Mouse (Mus musculus) thymus, postnatal 4 days (tissue): ENCODE data around the gene Hdgf.

Experiments
- DNase-seq: peaks from one replicate; pipeline ENCODE4 v3.0.0; 2021

Hdgf gene

DNA sequence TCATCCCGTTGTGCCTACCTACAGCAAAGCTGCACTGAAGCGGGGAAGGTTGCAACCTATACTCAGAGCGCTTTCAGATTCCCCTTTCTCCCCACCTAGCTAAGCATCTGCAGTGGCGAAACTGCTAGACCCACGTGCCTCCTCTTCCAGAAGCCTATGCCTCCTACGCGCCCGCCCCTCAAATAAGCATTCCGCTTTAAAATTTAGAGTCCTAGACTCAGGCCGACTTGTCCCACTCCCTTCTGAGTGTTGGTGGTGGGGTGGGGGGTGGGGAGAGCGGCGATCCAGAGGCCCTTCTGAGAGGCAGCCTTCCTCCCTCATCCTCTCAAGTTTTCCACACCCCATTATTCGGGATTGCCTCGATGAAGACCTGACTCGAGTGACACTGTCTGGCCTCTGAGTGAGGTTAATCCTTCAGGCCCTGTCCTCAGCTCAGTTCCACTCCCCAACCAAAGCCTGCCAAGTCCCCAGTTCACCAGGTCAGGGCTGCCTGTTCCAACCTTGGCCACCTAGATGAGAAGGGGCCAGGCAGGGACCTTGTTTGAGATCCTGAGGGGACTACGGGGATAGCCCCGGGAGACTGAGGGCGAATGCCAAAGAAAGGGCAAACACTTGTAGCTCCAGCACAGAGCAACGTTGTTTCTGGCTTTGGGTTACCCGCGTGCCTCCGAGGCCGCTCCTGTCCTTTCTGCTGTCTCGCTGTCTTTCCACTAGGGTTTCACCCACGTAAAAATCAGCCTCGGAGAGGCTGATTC is 41.1 kb downstream of the Hdgf start:
- DNase-seq, result no peak

DNA sequence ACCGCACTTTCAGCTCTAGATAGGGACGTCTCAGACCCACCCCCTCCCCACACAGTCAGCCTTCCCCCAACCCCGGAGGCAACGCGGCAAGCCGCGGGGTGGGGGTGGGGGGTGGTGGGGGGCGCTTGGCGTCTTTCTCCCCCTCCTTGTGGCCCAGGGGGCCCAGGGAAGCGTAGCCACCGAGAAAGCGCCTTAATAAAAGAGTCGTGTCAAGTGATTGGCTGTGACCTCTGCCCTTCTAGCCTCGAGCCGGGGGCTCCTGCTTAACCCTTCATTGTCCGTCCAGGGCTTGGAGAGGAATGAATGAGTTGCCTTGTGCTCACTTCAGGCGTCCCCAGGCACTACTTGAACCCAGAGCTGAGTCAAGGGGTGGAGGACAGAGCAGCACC is 41.7 kb downstream of the Hdgf start:
- DNase-seq, result no peak

DNA sequence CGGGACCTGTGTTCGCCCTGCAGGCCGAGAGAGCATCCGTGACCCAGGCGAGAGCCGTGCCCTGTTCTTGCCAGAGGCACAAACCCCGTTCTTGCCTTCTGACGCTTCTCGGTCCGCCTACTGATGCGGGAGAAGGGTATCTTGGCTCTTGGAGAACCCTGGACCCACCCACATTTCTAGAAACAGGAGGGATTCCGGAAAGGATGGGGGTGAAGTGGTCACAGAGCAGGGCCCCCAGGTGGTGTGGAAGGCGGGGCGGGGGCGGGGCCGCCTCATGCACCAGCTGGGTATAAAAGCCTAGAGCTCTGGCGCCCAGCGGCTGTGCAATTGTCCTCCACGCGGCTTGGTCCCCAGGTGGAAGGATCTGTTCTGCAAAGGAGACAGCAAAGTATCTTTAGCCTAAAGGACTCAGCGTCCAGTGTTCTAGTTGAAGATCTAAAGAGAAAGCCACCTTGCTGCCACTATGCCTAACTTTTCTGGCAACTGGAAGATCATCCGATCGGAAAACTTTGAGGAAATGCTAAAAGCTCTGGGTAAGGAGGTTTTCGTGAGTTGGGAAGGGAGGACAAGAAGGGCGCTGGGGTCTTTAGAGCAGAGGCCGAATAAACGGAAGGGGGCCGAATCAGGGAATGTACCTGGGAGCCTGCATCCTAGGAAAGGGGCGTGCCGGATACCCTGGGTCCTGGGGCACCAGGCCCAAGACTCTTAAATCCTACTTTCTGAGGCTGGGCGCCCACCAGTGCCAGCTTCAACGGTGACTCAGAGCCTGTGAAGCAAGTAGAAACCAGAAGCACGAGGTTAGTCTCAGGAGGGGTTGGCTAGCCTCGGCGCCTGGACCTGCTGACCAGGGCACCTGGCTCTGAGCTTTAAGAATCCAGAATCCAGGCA is 42.5 kb downstream of the Hdgf start, which contains the start of gene Crabp2:
TSS of gene Crabp2 (plus strand) at position 289 of the 888 bp plus-strand sequence.
- DNase-seq, result peak; percentile 35

DNA sequence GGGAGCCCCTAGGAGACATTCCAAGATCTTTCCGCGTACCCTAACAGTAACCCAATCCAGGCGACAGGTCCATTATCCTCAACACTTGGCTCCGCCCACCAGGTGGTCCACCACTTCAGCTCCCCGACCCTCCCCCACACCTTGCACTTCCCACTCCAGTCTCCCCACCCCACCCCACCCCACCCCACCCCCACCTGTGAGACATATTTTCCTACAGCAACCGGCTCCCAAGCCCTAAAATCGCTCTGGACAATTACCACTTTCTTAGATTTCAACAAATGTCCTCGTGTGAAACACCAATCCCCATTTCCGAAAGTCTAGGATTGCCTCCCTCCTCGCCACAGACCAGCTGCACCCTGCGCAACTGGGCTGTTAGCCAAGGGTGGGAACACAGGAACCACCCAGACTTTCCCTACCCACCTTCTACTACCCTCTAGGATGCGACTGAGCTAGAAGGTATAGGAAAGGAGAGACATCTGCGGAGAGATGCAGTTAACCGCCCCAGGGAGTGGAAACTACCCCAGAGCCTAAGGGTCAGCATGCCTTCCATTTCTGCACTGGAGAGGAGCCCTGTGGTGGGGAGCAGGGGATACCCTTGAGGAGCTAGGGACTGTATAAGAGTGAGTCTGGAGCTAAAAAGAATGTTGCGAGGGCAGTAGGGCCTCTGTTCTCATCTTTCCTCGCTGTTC is 43.3 kb downstream of the Hdgf start:
- no peak for DNase-seq

DNA sequence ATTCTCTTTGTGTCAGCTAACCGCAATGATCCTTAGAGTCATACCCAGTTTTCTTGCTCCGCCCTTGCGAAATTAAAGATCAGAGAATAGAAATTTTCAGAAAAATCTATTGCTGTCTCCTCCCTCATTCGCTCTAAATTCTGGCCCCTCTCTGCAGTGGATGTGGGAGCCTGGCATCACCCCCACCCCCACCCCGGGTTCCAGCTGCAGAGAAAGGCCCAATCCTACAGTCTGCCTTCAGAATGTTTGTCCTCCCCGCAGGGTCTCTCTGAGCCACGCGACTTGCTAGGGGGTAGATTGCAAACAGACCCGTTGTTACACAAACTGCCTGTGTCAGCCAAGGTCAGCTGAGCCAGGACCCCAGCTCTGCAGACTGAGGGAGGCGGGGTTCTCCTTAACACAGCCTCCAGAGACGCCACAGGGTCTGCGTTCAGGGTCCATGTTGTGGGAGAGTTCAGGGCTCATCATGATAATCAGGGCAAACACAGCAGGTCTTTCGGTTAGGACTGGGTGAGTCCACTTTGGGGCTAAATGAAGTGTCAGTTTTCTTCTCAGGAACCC is 43.9 kb downstream of the Hdgf start:
- no peak for DNase-seq

DNA sequence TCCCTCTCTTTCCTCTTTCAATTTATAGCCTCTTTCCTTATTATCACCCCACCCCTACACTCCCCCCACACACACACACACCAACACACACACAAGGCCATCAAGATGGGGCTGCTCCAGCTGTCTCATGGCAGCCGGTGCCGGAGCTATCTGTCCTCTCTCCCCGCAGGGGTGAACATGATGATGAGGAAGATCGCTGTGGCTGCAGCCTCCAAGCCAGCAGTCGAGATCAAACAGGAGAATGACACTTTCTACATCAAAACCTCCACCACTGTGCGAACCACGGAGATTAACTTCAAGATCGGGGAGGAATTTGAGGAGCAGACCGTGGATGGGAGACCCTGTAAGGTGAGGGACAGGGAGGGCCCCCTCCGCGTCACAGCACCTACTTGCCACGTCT is 45.8 kb downstream of the Hdgf start:
- no peak for DNase-seq

DNA sequence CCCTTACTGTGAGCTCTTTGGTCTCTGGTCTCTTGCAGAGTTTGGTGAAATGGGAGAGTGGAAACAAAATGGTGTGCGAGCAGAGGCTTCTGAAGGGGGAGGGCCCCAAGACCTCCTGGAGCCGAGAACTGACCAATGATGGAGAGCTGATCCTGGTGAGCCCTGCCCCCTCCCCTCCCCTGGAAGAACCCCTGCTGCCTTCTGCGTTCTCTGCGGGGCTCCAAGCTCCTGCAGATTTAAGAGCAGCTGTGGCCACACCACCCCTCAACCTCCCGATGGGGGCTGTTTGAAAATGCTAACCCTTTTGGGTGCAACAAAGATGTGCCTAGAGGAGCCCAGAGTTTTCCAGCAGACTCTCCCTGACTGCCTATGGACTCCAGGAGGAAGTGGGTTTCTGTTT is 46.3 kb downstream of the Hdgf start:
- no peak for DNase-seq

DNA sequence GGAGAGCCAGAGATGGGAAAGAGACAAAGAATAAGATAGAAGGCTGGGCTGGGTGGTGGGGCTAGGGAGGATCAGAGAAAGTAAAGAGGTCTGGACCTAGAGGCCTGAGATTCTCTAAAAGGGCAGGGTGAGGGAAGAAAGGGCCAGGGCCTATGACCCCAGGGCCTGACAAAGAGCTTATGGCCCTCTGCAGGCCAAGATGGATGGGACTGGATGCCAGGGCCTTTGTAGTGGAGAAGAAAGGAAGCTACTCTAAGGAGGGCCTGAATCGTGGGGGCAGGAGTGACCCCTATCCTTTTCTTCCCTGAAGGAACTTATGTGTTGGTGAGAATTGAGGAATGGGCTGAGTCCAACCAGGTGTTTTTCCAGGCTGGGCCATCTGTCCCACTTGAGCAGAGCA is 51.9 kb downstream of the Hdgf start:
- DNase-seq, result no peak

DNA sequence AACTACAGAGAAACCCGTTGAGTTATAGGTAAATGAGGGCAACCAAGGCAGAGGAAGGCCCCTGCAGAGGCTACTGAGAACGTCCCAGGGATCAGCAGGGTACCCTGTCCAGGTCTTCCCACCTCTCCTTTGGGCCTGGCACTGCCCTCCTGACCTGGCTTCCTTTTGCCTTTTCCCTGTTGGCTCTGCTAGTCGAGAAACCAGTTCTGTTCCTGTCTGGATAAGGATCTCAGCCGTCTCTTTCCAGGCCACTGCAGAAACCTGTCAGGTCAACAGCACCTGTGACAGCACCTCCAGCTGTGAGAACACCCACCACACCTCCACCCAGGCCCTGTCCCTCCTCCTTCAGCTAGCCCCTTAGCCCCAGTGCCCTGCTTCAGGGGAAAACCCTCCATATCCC is 52.4 kb downstream of the Hdgf start:
- DNase-seq, result no peak

DNA sequence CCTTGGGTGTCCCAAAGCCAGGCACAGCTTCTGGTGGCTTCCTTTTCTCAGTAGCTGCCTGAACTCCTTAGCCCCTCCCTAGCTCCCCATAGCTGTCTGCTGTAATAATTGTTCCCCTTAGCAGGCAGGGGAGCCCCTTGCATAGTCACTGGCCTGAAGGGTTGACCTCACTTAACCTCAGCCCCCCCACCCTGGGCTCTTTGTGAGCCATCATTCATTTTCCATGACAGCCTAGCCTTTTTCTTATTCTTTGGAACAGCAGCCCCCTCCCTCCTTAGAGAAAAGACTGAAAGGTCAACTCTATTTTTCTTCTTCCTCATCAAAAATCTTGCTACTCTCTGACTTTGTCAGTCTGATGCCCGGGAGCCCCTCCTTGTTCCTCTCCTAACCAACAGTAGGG is 52.8 kb downstream of the Hdgf start:
- DNase-seq, result no peak

DNA sequence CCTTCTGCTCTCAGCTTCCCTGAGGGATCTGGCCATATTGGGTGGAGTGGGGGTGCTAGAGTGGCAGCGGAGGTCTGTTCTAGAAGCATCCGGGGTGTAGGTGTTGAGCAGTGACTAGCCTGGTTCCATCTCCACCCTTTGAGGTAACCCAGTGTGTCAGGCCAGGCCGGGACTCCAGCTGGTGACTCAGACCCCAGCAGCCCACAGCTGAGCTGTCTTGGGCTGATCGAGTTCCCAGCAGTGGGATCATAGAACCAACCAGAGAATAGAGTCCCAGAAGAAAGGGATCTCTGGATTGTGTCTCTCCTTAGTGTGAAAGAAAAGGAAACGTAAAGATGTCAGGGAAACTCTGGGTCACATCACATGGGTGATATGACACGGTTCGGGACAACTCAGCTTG is 53.2 kb downstream of the Hdgf start:
- no peak for DNase-seq

DNA sequence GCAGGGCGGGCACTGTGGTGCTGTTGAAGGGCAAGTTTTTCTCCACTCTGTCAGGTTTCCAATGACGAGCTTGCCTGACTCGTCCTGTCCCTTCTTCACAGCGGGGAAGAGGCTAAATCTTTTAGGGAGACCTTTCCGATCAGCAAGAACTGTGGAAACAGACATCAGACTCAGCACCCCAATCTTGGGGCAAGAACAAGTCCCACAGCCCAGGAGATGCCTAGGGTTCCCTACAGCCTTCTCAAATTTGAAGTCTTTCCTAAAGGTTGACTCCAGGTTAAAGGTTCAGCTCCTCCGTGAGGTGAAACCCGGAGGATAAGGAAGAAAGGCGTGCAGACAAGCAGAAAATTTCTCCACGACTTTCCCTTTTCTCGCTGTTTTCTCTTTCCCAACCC is 54.1 kb downstream of the Hdgf start:
- DNase-seq, result no peak

DNA sequence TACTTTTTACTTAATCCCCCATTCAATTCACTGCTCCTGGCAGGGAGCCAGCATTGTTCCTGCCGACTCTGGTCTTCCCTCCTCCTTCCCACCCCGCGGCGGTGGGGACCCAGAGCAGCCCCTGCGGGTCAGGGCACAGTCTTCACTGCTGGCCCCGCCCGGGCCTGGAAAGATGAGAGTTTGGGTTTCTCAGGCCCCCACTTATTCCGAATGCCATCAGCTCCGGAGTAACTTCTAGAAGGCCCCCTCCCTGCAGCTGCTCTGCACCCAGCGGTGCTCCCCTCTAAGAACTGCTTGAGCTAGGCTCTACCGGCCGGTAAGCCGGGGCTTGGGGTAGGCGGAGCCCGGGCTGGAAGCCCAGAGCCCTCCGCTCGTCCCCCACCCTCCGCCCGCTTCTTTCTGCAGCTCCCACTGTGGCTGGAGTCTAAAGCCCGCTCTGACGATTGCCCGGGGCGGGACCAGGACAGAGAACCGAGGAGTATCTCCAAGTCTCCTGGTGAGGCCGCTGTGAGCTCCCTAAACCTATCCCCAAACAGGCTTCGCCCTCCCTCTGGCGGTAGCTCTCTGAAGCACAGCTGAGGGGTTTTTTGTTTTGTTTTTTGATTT is 54.6 kb downstream of the Hdgf start:
- peak; percentile 82 for DNase-seq
